ENCODE assay signal across 7 mouse cellular contexts in the genomic region with DNA sequence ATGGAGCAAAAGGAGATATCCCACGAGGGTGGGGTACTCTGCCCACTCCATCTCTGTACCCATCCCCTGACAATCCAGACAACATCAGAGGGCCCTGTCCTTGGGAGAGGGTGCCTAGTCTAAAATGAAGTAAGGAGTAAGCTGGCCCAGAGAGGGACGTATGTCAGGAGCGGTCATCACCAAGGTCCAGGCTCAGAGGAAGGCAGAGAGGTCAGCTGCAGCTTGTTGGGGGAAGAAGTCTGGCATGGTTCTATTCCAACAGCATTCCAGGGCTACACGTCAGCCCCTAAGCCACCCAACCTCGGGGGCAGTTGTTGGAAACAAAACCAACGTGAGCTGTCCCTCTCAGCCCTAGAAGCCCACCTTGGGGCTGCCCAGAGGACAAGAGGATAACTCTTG. TPM values are rescaled to one million over a fixed set of nuclear protein-coding genes. Genes with fewer than 3 reads are reported as not detected.
DNase-seq lines count a peak whose midpoint lies in the region; ATAC-seq and TF ChIP-seq lines count a peak whose summit lies in the region.

No protein-coding gene starts in this region.

- no peak overlapping the region for H3K4me3 ChIP-seq in heart, postnatal 0 days (ENCODE audit: low read depth, low read length)
- no peak overlapping the region for H3K4me3 ChIP-seq in midbrain, embryonic 12.5 days
- no peak overlapping the region for H3K4me3 ChIP-seq in midbrain, postnatal 0 days (ENCODE audit: low read depth, low read length)
- no peak overlapping the region for H3K4me3 ChIP-seq in intestine, embryonic 16.5 days (ENCODE audit: low read length)
- no peak overlapping the region for H3K4me3 ChIP-seq in stomach, postnatal 0 days (ENCODE audit: low read depth, low read length)

- TF ChIP-seq CTCF in heart, postnatal 0 days (IDR thresholded peaks at IDR 0.05; ENCODE audit: low read depth): no peak
- TF ChIP-seq CTCF in midbrain, postnatal 0 days (IDR thresholded peaks at IDR 0.05): no peak
- TF ChIP-seq CTCF in stomach, postnatal 0 days (IDR thresholded peaks at IDR 0.05; ENCODE audit: low read depth): no peak

- H3K27me3 ChIP-seq in heart, postnatal 0 days (ENCODE audit: control insufficient read depth, insufficient read depth, low read length): peaks cover 14% of the 10 kb centered on the region; the same call in 1 of the 2 replicates
- H3K27me3 ChIP-seq in midbrain, embryonic 12.5 days: peaks cover 55% of the 10 kb centered on the region
- H3K27me3 ChIP-seq in midbrain, postnatal 0 days (ENCODE audit: insufficient read depth, low read length): peaks cover 23% of the 10 kb centered on the region; the same call in 1 of the 2 replicates
- H3K27me3 ChIP-seq in intestine, embryonic 16.5 days (replicated peaks; ENCODE audit: control insufficient read depth, insufficient read depth, low read length): no peaks in the 10 kb centered on the region
- no peaks in the 10 kb centered on the region for H3K27me3 ChIP-seq in stomach, postnatal 0 days (ENCODE audit: control insufficient read depth, insufficient read depth, low read length)

- 44% methylated on average over 6 of the region's 6 CpGs for WGBS in heart, postnatal 0 days
- WGBS in midbrain, embryonic 12.5 days: 58% methylated on average over 6 of the region's 6 CpGs
- WGBS in midbrain, postnatal 0 days: 56% methylated on average over 6 of the region's 6 CpGs
- 54% methylated on average over 6 of the region's 6 CpGs for WGBS in intestine, embryonic 16.5 days
- WGBS in stomach, postnatal 0 days: 37% methylated on average over 6 of the region's 6 CpGs

- no peak for ATAC-seq in heart, postnatal 0 days (ENCODE audit: insufficient read depth, low read depth)
- ATAC-seq in midbrain, embryonic 12.5 days (ENCODE audit: low FRiP score, low read depth): no peak
- ATAC-seq in midbrain, postnatal 0 days (ENCODE audit: low FRiP score): no peak
- ATAC-seq in intestine, embryonic 16.5 days: 0 out of 2 replicates have a peak, but pooled peaks have one; percentile 1
- no peak for ATAC-seq in stomach, postnatal 0 days (ENCODE audit: low FRiP score, low TSS enrichment)

- no peak overlapping the region for H3K9ac ChIP-seq in heart, postnatal 0 days (replicated peaks; ENCODE audit: low read depth, low read length)
- no peak overlapping the region for H3K9ac ChIP-seq in midbrain, embryonic 12.5 days (replicated peaks)
- no peak overlapping the region for H3K9ac ChIP-seq in midbrain, postnatal 0 days (replicated peaks; ENCODE audit: low read length, poor library complexity, severe bottlenecking)
- H3K9ac ChIP-seq in intestine, embryonic 16.5 days (ENCODE audit: low read depth, low read length): peak overlapping the region; percentile 47; the same call in 1 of the 2 replicates
- peak overlapping the region; percentile 48 for H3K9ac ChIP-seq in stomach, postnatal 0 days (ENCODE audit: low read length)

- intact Hi-C loops in heart, postnatal 25 days (cut with DNase I): loop anchor here (2.0 kb wide), 1 partner anchor 23 kb away; no protein-coding TSS in a partner anchor

- peak overlapping the region; percentile 51; the same call in 1 of the 2 replicates for H3K4me2 ChIP-seq in heart, postnatal 0 days (ENCODE audit: low read depth, low read length)
- H3K4me2 ChIP-seq in midbrain, embryonic 12.5 days (replicated peaks): peak overlapping the region; percentile 38
- H3K4me2 ChIP-seq in midbrain, postnatal 0 days (ENCODE audit: low read depth, low read length, poor library complexity, severe bottlenecking): no peak overlapping the region
- peak overlapping the region; percentile 47; the same call in 1 of the 2 replicates for H3K4me2 ChIP-seq in intestine, embryonic 16.5 days (ENCODE audit: low read depth, low read length)
- H3K4me2 ChIP-seq in stomach, postnatal 0 days (replicated peaks; ENCODE audit: low read depth): peak overlapping the region; percentile 47

- no peak for DNase-seq in heart, postnatal 0 days (ENCODE audit: low spot score)
- DNase-seq in heart, postnatal 25 days (ENCODE audit: low spot score): no peak
- DNase-seq in midbrain, postnatal 0 days (ENCODE audit: low spot score): no peak
- no peak for DNase-seq in stomach, postnatal 0 days (ENCODE audit: low spot score)
- no peak for DNase-seq in urinary bladder, postnatal 14 days (ENCODE audit: low spot score)

- peaks cover 46% of the 10 kb centered on the region for H3K4me1 ChIP-seq in heart, postnatal 0 days (ENCODE audit: control insufficient read depth, insufficient read depth)
- H3K4me1 ChIP-seq in midbrain, embryonic 12.5 days: peaks cover 37% of the 10 kb centered on the region
- H3K4me1 ChIP-seq in midbrain, postnatal 0 days (ENCODE audit: insufficient read depth, low read length): no peaks in the 10 kb centered on the region
- peaks cover 43% of the 10 kb centered on the region for H3K4me1 ChIP-seq in intestine, embryonic 16.5 days (ENCODE audit: control insufficient read depth, insufficient read depth, low read length)
- H3K4me1 ChIP-seq in stomach, postnatal 0 days (replicated peaks; ENCODE audit: control insufficient read depth, insufficient read depth): peaks cover 28% of the 10 kb centered on the region

- no peaks in the 10 kb centered on the region for H3K36me3 ChIP-seq in heart, postnatal 0 days (replicated peaks; ENCODE audit: control insufficient read depth, insufficient read depth, low read length)
- no peaks in the 10 kb centered on the region for H3K36me3 ChIP-seq in midbrain, embryonic 12.5 days
- no peaks in the 10 kb centered on the region for H3K36me3 ChIP-seq in midbrain, postnatal 0 days (ENCODE audit: insufficient read depth, low read length)
- no peaks in the 10 kb centered on the region for H3K36me3 ChIP-seq in intestine, embryonic 16.5 days (ENCODE audit: control insufficient read depth, insufficient read depth, low read length)
- H3K36me3 ChIP-seq in stomach, postnatal 0 days (ENCODE audit: control insufficient read depth, insufficient read depth, low read length): no peaks in the 10 kb centered on the region

- H3K9me3 ChIP-seq in heart, postnatal 0 days (replicated peaks; ENCODE audit: control insufficient read depth, low read length): no peaks in the 10 kb centered on the region
- no peaks in the 10 kb centered on the region for H3K9me3 ChIP-seq in midbrain, embryonic 12.5 days
- no peaks in the 10 kb centered on the region for H3K9me3 ChIP-seq in midbrain, postnatal 0 days (ENCODE audit: low read length)
- H3K9me3 ChIP-seq in intestine, embryonic 16.5 days (ENCODE audit: control insufficient read depth, low read length): no peaks in the 10 kb centered on the region
- H3K9me3 ChIP-seq in stomach, postnatal 0 days (ENCODE audit: control insufficient read depth, low read length): no peaks in the 10 kb centered on the region

- H3K27ac ChIP-seq in heart, postnatal 0 days (ENCODE audit: low read depth): peak overlapping the region; percentile 24
- no peak overlapping the region for H3K27ac ChIP-seq in midbrain, embryonic 12.5 days (replicated peaks)
- H3K27ac ChIP-seq in midbrain, postnatal 0 days (ENCODE audit: low read depth, low read length): no peak overlapping the region
- peak overlapping the region; percentile 49 for H3K27ac ChIP-seq in intestine, embryonic 16.5 days (ENCODE audit: low read length)
- peak overlapping the region; percentile 80 for H3K27ac ChIP-seq in stomach, postnatal 0 days (replicated peaks)

- no peak for TF ChIP-seq EP300 in heart, postnatal 0 days (IDR thresholded peaks at IDR 0.05; ENCODE audit: low read depth)
- no peak for TF ChIP-seq EP300 in stomach, postnatal 0 days (optimal IDR thresholded peaks at IDR 0.05)

RNA-seq across cellular contexts. Expression of a gene that starts 2.4 kb away (rescaled TPM):
- total RNA-seq in heart, postnatal 0 days (2014; rRNA removed; ENCODE audit: low replicate concordance): 69.6 and 95.7 TPM in 2 replicates
- 16.6 and 16.9 TPM in 2 replicates for polyA plus RNA-seq in heart, postnatal 0 days (2015; fragmentation: Nextera tagmentation; extraction: Ambion mirVana)
- total RNA-seq in heart, postnatal 25 days (2021): 10 to 100 TPM; 50.3 to 58.2 TPM
- polyA plus RNA-seq in midbrain, embryonic 12.5 days (2016; fragmentation: Nextera tagmentation; extraction: Ambion mirVana): 1.7 and 3.2 TPM in 2 replicates
- total RNA-seq in midbrain, postnatal 0 days (2014; rRNA removed): 5.9 and 8.9 TPM in 2 replicates
- 1.8 and 1.9 TPM in 2 replicates for polyA plus RNA-seq in midbrain, postnatal 0 days (2015; fragmentation: Nextera tagmentation; extraction: Ambion mirVana)
- polyA plus RNA-seq in intestine, embryonic 16.5 days (2015; fragmentation: Nextera tagmentation; extraction: Ambion mirVana): 26.7 and 29.7 TPM in 2 replicates
- polyA plus RNA-seq in stomach, postnatal 0 days (2015; fragmentation: Nextera tagmentation; extraction: Ambion mirVana): 29.7 and 34.9 TPM in 2 replicates

RNA-seq across cellular contexts. Expression of a gene that starts 29.1 kb away (rescaled TPM):
- 706 and 957 TPM in 2 replicates for total RNA-seq in heart, postnatal 0 days (2014; rRNA removed; ENCODE audit: low replicate concordance)
- 356 and 378 TPM in 2 replicates for polyA plus RNA-seq in heart, postnatal 0 days (2015; fragmentation: Nextera tagmentation; extraction: Ambion mirVana)
- total RNA-seq in heart, postnatal 25 days (2021): 100 to 1,000 TPM; 471 to 515 TPM
- 393 and 434 TPM in 2 replicates for polyA plus RNA-seq in midbrain, embryonic 12.5 days (2016; fragmentation: Nextera tagmentation; extraction: Ambion mirVana)
- total RNA-seq in midbrain, postnatal 0 days (2014; rRNA removed): 574 and 749 TPM in 2 replicates
- polyA plus RNA-seq in midbrain, postnatal 0 days (2015; fragmentation: Nextera tagmentation; extraction: Ambion mirVana): 388 and 422 TPM in 2 replicates
- 471 and 487 TPM in 2 replicates for polyA plus RNA-seq in intestine, embryonic 16.5 days (2015; fragmentation: Nextera tagmentation; extraction: Ambion mirVana)
- 604 and 680 TPM in 2 replicates for polyA plus RNA-seq in stomach, postnatal 0 days (2015; fragmentation: Nextera tagmentation; extraction: Ambion mirVana)

RNA-seq across cellular contexts. Expression of a gene that starts 45.2 kb away (rescaled TPM):
- 14.6 and 15.3 TPM in 2 replicates for total RNA-seq in heart, postnatal 0 days (2014; rRNA removed; ENCODE audit: low replicate concordance)
- 6.2 and 6.5 TPM in 2 replicates for polyA plus RNA-seq in heart, postnatal 0 days (2015; fragmentation: Nextera tagmentation; extraction: Ambion mirVana)
- 10 to 100 TPM; 13.0 to 13.8 TPM for total RNA-seq in heart, postnatal 25 days (2021)
- polyA plus RNA-seq in midbrain, embryonic 12.5 days (2016; fragmentation: Nextera tagmentation; extraction: Ambion mirVana): 22.3 and 26.5 TPM in 2 replicates
- 59.1 and 67.9 TPM in 2 replicates for total RNA-seq in midbrain, postnatal 0 days (2014; rRNA removed)
- 32.6 and 37.8 TPM in 2 replicates for polyA plus RNA-seq in midbrain, postnatal 0 days (2015; fragmentation: Nextera tagmentation; extraction: Ambion mirVana)
- 2.8 and 4.8 TPM in 2 replicates for polyA plus RNA-seq in intestine, embryonic 16.5 days (2015; fragmentation: Nextera tagmentation; extraction: Ambion mirVana)
- 7.5 and 8.5 TPM in 2 replicates for polyA plus RNA-seq in stomach, postnatal 0 days (2015; fragmentation: Nextera tagmentation; extraction: Ambion mirVana)

RNA-seq across cellular contexts. Expression of a gene that starts 56.8 kb away (rescaled TPM):
- total RNA-seq in heart, postnatal 0 days (2014; rRNA removed; ENCODE audit: low replicate concordance): 74.5 and 115 TPM in 2 replicates
- polyA plus RNA-seq in heart, postnatal 0 days (2015; fragmentation: Nextera tagmentation; extraction: Ambion mirVana): 130 and 156 TPM in 2 replicates
- total RNA-seq in heart, postnatal 25 days (2021): 10 to 100 TPM; 73.1 to 83.5 TPM
- 214 and 217 TPM in 2 replicates for polyA plus RNA-seq in midbrain, embryonic 12.5 days (2016; fragmentation: Nextera tagmentation; extraction: Ambion mirVana)
- total RNA-seq in midbrain, postnatal 0 days (2014; rRNA removed): 98.2 and 105 TPM in 2 replicates
- polyA plus RNA-seq in midbrain, postnatal 0 days (2015; fragmentation: Nextera tagmentation; extraction: Ambion mirVana): 222 and 224 TPM in 2 replicates
- 172 and 194 TPM in 2 replicates for polyA plus RNA-seq in intestine, embryonic 16.5 days (2015; fragmentation: Nextera tagmentation; extraction: Ambion mirVana)
- 141 TPM in 2 replicates for polyA plus RNA-seq in stomach, postnatal 0 days (2015; fragmentation: Nextera tagmentation; extraction: Ambion mirVana)

Comparison
In these comparisons a context has a peak if more than half of its experiments do, and no peak if none do; other contexts are left out.
1. H3K27ac ChIP-seq: peak in heart, postnatal 0 days (single experiment), intestine, embryonic 16.5 days (single experiment) and stomach, postnatal 0 days (single experiment); none in midbrain, embryonic 12.5 days (single experiment) and midbrain, postnatal 0 days (single experiment).
2. H3K9ac ChIP-seq: peak in intestine, embryonic 16.5 days (single experiment) and stomach, postnatal 0 days (single experiment); none in heart, postnatal 0 days (single experiment), midbrain, embryonic 12.5 days (single experiment) and midbrain, postnatal 0 days (single experiment).